Mouse (Mus musculus) embryonic facial prominence, embryonic 12.5 days (tissue): ENCODE measurements around the gene Vac14. TPM values are rescaled to one million over a fixed set of nuclear protein-coding genes. Genes with fewer than 3 reads are reported as not detected.
"Not testable (repeated sequence)": the region's sequence is repeated elsewhere in the genome, so short reads cannot be mapped to it uniquely, and the experiment has no call there.

Source experiments
- ATAC-seq: fragments of 200-750 bp; cut with Nextera tagmentation; 2 replicates; pipeline ENCODE4 v1.8.0; 2017; ENCODE audit not compliant: insufficient number of reproducible peaks, insufficient read depth, low FRiP score, low TSS enrichment
- H3K27ac ChIP-seq: fragments of 300-500 bp; sonication (generic); 2 replicates; pipeline ENCODE4 v1.5.1; 2016; ENCODE audit warnings: mild to moderate bottlenecking
- H3K27me3 ChIP-seq: fragments of 300-500 bp; sonication (generic); 2 replicates; pipeline ENCODE4 v1.6.1; 2016; ENCODE audit warnings: mild to moderate bottlenecking, moderate library complexity
- H3K36me3 ChIP-seq: fragments of 300-500 bp; sonication (generic); 2 replicates; pipeline ENCODE4 v1.6.1; 2016; ENCODE audit warnings: mild to moderate bottlenecking
- H3K4me1 ChIP-seq: fragments of 300-500 bp; sonication (generic); 2 replicates; pipeline ENCODE4 v1.6.1; 2016
- H3K4me2 ChIP-seq: fragments of 300-500 bp; sonication (generic); replicated peaks from 2 replicates; pipeline ENCODE4 v1.6.1; 2016; ENCODE audit warnings: mild to moderate bottlenecking, moderate library complexity
- H3K4me3 ChIP-seq: fragments of 300-500 bp; sonication (generic); 2 replicates; pipeline ENCODE4 v1.5.1; 2016; ENCODE audit warnings: mild to moderate bottlenecking
- H3K9ac ChIP-seq: fragments of 300-500 bp; sonication (generic); 2 replicates; pipeline ENCODE4 v1.6.1; 2016; ENCODE audit warnings: mild to moderate bottlenecking, moderate library complexity
- H3K9me3 ChIP-seq: fragments of 300-500 bp; sonication (generic); 2 replicates; pipeline ENCODE4 v1.6.1; 2016; ENCODE audit warnings: mild to moderate bottlenecking, moderate library complexity
- WGBS: fragments of 180-500 bp; shearing (Covaris S2); methylation state at CpG from one replicate; pipeline ENCODE4 v1.1.7; 2016; 5-methylcytosine and 5-hydroxymethylcytosine counted together
- polyA plus RNA-seq: library from polyadenylated mRNA; unstranded; fragments of >200 nt; fragmentation: Nextera tagmentation; extraction: Ambion mirVana; gene quantifications from 2 replicates; pipeline ENCODE4 v1.2.1, GENCODE M21; 2016

Vac14 gene
- polyA plus RNA-seq, 1 experiment from 2014 or later = 24.8 TPM

GRCm38 (mm10) chr8:110650838-110651237 is 32.5 kb downstream of the Vac14 start:
- no peak for ATAC-seq
- Histone ChIP-seq H3K27me3 (no peaks in the 10 kb centered on the region), H3K36me3 (peaks cover 26% of the 10 kb centered on the region), H3K27ac (no peak overlapping the region), H3K9ac (no peak overlapping the region), H3K4me1 (no peaks in the 10 kb centered on the region), H3K9me3 (no peaks in the 10 kb centered on the region), H3K4me3 (no peak overlapping the region), H3K4me2 (no peak overlapping the region)
- 87% methylated on average over 9 of the region's 9 CpGs for whole genome bisulfite sequencing

GRCm38 (mm10) chr8:110651847-110652246 is 33.5 kb downstream of the Vac14 start:
- Histone ChIP-seq H3K4me3 (no peak overlapping the region), H3K27me3 (no peaks in the 10 kb centered on the region), H3K4me1 (no peaks in the 10 kb centered on the region), H3K9me3 (no peaks in the 10 kb centered on the region), H3K36me3 (peaks cover 21% of the 10 kb centered on the region), H3K27ac (no peak overlapping the region), H3K4me2 (no peak overlapping the region), H3K9ac (no peak overlapping the region)
- ATAC-seq = no peak
- 81% methylated on average over 4 of the region's 4 CpGs for WGBS

- no peak overlapping the region for H3K27ac ChIP-seq
- 85% methylated on average over 9 of the region's 9 CpGs for WGBS
- peaks cover 26% of the 10 kb centered on the region for H3K36me3 ChIP-seq
- no peak for ATAC-seq
- H3K4me3 ChIP-seq = no peak overlapping the region
- H3K4me2 ChIP-seq = no peak overlapping the region
- no peaks in the 10 kb centered on the region for H3K27me3 ChIP-seq
- H3K9ac ChIP-seq = no peak overlapping the region
- H3K4me1 ChIP-seq = no peaks in the 10 kb centered on the region
- H3K9me3 ChIP-seq = no peaks in the 10 kb centered on the region
Measured at GRCm38 (mm10) chr8:110654075-110655060, 36.0 kb downstream of the Vac14 start.

GRCm38 (mm10) chr8:110655827-110656226 is 37.4 kb downstream of the Vac14 start:
- Histone ChIP-seq H3K4me1 (no peaks in the 10 kb centered on the region), H3K4me3 (no peak overlapping the region), H3K27me3 (no peaks in the 10 kb centered on the region), H3K9ac (no peak overlapping the region), H3K27ac (no peak overlapping the region), H3K4me2 (no peak overlapping the region), H3K36me3 (peaks cover 25% of the 10 kb centered on the region), H3K9me3 (no peaks in the 10 kb centered on the region)
- 93% methylated on average over 1 of the region's 1 CpGs for WGBS
- no peak for ATAC-seq

GRCm38 (mm10) chr8:110657661-110658060 is 39.3 kb downstream of the Vac14 start:
- no peak overlapping the region for H3K4me3 ChIP-seq
- peaks cover 28% of the 10 kb centered on the region for H3K36me3 ChIP-seq
- no peak for ATAC-seq
- H3K4me2 ChIP-seq = no peak overlapping the region
- 95% methylated on average over 2 of the region's 2 CpGs for WGBS
- H3K27ac ChIP-seq = no peak overlapping the region
- no peak overlapping the region for H3K9ac ChIP-seq
- H3K9me3 ChIP-seq = no peaks in the 10 kb centered on the region
- H3K4me1 ChIP-seq = no peaks in the 10 kb centered on the region
- H3K27me3 ChIP-seq = no peaks in the 10 kb centered on the region

- Histone ChIP-seq H3K27me3 (no peaks in the 10 kb centered on the region), H3K9me3 (no peaks in the 10 kb centered on the region), H3K36me3 (peaks cover 22% of the 10 kb centered on the region), H3K4me3 (no peak overlapping the region), H3K27ac (no peak overlapping the region), H3K4me1 (peaks cover 5% of the 10 kb centered on the region; the same call in 1 of the 2 replicates), H3K9ac (no peak overlapping the region), H3K4me2 (no peak overlapping the region)
- no peak for ATAC-seq
Measured at GRCm38 (mm10) chr8:110660121-110660520, 41.7 kb downstream of the Vac14 start.

- peaks cover 5% of the 10 kb centered on the region; the same call in 1 of the 2 replicates for H3K4me1 ChIP-seq
- H3K4me3 ChIP-seq = no peak overlapping the region
- H3K36me3 ChIP-seq = peaks cover 20% of the 10 kb centered on the region
- no peak for ATAC-seq
- no peak overlapping the region for H3K27ac ChIP-seq
- WGBS = 75% methylated on average over 5 of the region's 5 CpGs
- no peaks in the 10 kb centered on the region for H3K9me3 ChIP-seq
- H3K9ac ChIP-seq = no peak overlapping the region
- no peak overlapping the region for H3K4me2 ChIP-seq
- H3K27me3 ChIP-seq = no peaks in the 10 kb centered on the region
Measured at GRCm38 (mm10) chr8:110662545-110662944, 44.2 kb downstream of the Vac14 start.

GRCm38 (mm10) chr8:110663015-110663742 is 44.8 kb downstream of the Vac14 start:
- H3K36me3 ChIP-seq = peaks cover 14% of the 10 kb centered on the region
- peaks cover 5% of the 10 kb centered on the region; the same call in 1 of the 2 replicates for H3K4me1 ChIP-seq
- WGBS = 73% methylated on average over 6 of the region's 6 CpGs
- no peak overlapping the region for H3K9ac ChIP-seq
- no peaks in the 10 kb centered on the region for H3K27me3 ChIP-seq
- H3K9me3 ChIP-seq = no peaks in the 10 kb centered on the region
- H3K27ac ChIP-seq = no peak overlapping the region
- H3K4me2 ChIP-seq = no peak overlapping the region
- ATAC-seq = no peak
- no peak overlapping the region for H3K4me3 ChIP-seq

GRCm38 (mm10) chr8:110664202-110664896 is 46.0 kb downstream of the Vac14 start:
- no peak for ATAC-seq
- Histone ChIP-seq H3K36me3 (peaks cover 14% of the 10 kb centered on the region), H3K4me2 (no peak overlapping the region), H3K9me3 (no peaks in the 10 kb centered on the region), H3K27ac (no peak overlapping the region), H3K4me1 (peaks cover 5% of the 10 kb centered on the region; the same call in 1 of the 2 replicates), H3K9ac (no peak overlapping the region), H3K27me3 (no peaks in the 10 kb centered on the region), H3K4me3 (no peak overlapping the region)
- WGBS = 71% methylated on average over 7 of the region's 7 CpGs

GRCm38 (mm10) chr8:110665000-110665399 is 46.6 kb downstream of the Vac14 start:
- H3K9ac ChIP-seq = no peak overlapping the region
- ATAC-seq = no peak
- H3K27me3 ChIP-seq = no peaks in the 10 kb centered on the region
- no peak overlapping the region for H3K27ac ChIP-seq
- H3K4me3 ChIP-seq = no peak overlapping the region
- no peak overlapping the region for H3K4me2 ChIP-seq
- 84% methylated on average over 3 of the region's 3 CpGs for WGBS
- H3K36me3 ChIP-seq = peaks cover 14% of the 10 kb centered on the region
- peaks cover 5% of the 10 kb centered on the region; the same call in 1 of the 2 replicates for H3K4me1 ChIP-seq
- H3K9me3 ChIP-seq = no peaks in the 10 kb centered on the region

- not testable (repeated sequence) for H3K36me3 ChIP-seq, H3K4me1 ChIP-seq, H3K4me3 ChIP-seq, H3K4me2 ChIP-seq, H3K27ac ChIP-seq, ATAC-seq, H3K9me3 ChIP-seq, H3K27me3 ChIP-seq, H3K9ac ChIP-seq
- WGBS = 78% methylated on average over 8 of the region's 8 CpGs
Measured at GRCm38 (mm10) chr8:110667590-110668177, 49.3 kb downstream of the Vac14 start.
